Mouse (Mus musculus): ENCODE measurements around the gene Pagr1a.

DNA sequence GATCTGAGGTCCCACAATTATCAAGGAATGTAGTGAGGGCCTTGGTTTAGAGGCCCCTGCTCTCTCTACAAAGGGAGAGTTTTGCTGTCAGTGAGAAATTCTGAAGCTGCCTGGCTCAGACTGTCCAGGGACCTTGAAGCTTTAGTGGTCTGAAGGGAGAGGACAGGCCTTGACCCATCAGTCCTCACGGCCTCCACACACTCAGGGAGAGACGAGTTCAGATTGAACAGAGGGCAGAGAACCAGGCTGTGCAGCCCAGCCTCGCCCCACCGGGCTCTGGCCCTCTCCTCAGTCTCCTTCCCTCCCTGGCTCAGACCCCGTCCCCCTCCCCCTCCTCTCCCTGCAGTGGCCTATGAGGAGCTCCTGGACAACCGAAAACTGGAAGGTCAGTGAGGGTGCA is 49.8 kb downstream of the Pagr1a start:
- no peak for TF ChIP-seq MYOG (IDR thresholded peaks at IDR 0.05; ENCODE audit: control insufficient read depth in 1 of 3, insufficient read depth in 1 of 3, insufficient read length in 2 of 3, low read depth in 2 of 3)
- no peak for TF ChIP-seq POLR2A (IDR thresholded peaks at IDR 0.05; ENCODE audit: insufficient read length, low read depth)
- TF ChIP-seq CEBPB (IDR thresholded peaks at IDR 0.05; ENCODE audit: insufficient read depth, poor library complexity, severe bottlenecking): no peak
- TF ChIP-seq USF1 (IDR thresholded peaks at IDR 0.05; ENCODE audit: low read depth): no peak
- no peak for TF ChIP-seq MAX (IDR thresholded peaks at IDR 0.05; ENCODE audit: low read depth)
- no peak for TF ChIP-seq REST (IDR thresholded peaks at IDR 0.05; ENCODE audit: insufficient read depth, insufficient read length)
- TF ChIP-seq MYOD1 (IDR thresholded peaks at IDR 0.05; ENCODE audit: control insufficient read depth in 1 of 3, insufficient read length in 2 of 3, low read depth in 2 of 3): no peak
- TF ChIP-seq TCF12 (IDR thresholded peaks at IDR 0.05; ENCODE audit: insufficient read depth, poor library complexity, severe bottlenecking): no peak

Measured in myocyte (in vitro differentiated cells).